Comparison of ENCODE assay signal across 24 mouse cellular contexts in the genomic region with DNA sequence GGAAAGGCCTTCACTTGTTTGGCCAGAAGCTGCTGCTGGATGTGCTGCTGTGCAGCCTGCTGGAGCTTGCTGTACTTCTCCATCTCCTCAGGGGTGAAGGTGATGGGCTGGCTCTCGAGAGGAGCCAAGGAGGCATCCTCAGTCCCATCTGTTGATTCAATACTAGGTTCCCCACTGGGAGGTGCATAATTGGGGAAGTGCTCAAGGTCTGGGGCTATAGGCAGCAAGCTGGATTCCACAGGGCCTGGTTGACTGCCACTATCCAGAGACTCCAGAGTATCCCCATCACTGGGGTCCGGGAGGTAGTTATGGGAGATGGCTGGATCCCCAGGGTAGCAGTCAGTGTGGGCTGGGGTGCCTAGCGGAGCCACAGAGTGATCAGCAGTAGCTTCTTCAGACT. TPM values are rescaled to one million over a fixed set of nuclear protein-coding genes. Genes with fewer than 3 reads are reported as not detected.
DNase-seq lines count a peak whose midpoint lies in the region; ATAC-seq and TF ChIP-seq lines count a peak whose summit lies in the region.
"Had no signal": no experiment of that assay in that cellular context is flagged by ENCODE, and none has a peak within 500 bp of the region (broad histone marks: within the 10 kb centered on the region; RNA-seq: fewer than 3 reads in every experiment).

No protein-coding gene starts in this region.

- no peak for ATAC-seq in liver, embryonic 11.5 days (replicated peaks; ENCODE audit: low FRiP score)
- no peak; the same call in 1 of the 2 replicates for ATAC-seq in liver, postnatal 0 days
- ATAC-seq in megakaryocyte, adult 5-6 weeks (ENCODE audit: poor library complexity, severe bottlenecking): no peak
- 0 out of 2 replicates have a peak, but pooled peaks have one; percentile 21 for ATAC-seq in common myeloid progenitor, adult 5-6 weeks (replicated peaks; ENCODE audit: low read depth, poor library complexity, severe bottlenecking)
- ATAC-seq in midbrain, postnatal 0 days (ENCODE audit: low FRiP score): no peak
- ATAC-seq: CD4-positive, CD25-positive, alpha-beta regulatory T cell, adult 4 months; forebrain, embryonic 14.5 days; forebrain, postnatal 0 days; Patski had no signal

- WGBS in liver, embryonic 11.5 days: 85% methylated on average over 3 of the region's 3 CpGs
- 85% methylated on average over 3 of the region's 3 CpGs for WGBS in liver, postnatal 0 days (ENCODE audit: insufficient replicate concordance)
- WGBS in midbrain, postnatal 0 days: 80% methylated on average over 3 of the region's 3 CpGs

- TF ChIP-seq EP300 in liver, postnatal 0 days (IDR thresholded peaks at IDR 0.05; ENCODE audit: low read depth): no peak

- peaks cover 21% of the 10 kb centered on the region for H3K36me3 ChIP-seq in liver, embryonic 11.5 days (ENCODE audit: control insufficient read depth, insufficient read depth, low read length)
- H3K36me3 ChIP-seq in liver, postnatal 0 days (replicated peaks; ENCODE audit: insufficient read depth, low read length): peaks cover 44% of the 10 kb centered on the region
- peaks cover 90% of the 10 kb centered on the region for H3K36me3 ChIP-seq in megakaryocyte, embryonic 14.5 days (replicated peaks; ENCODE audit: low read length)
- H3K36me3 ChIP-seq in midbrain, postnatal 0 days (ENCODE audit: insufficient read depth, low read length): peaks cover 45% of the 10 kb centered on the region

- H3K4me3 ChIP-seq in liver, embryonic 11.5 days (ENCODE audit: low read depth, low read length): no peak overlapping the region
- H3K4me3 ChIP-seq in liver, postnatal 0 days (ENCODE audit: low read depth, low read length): no peak overlapping the region
- peak overlapping the region; percentile 80 for H3K4me3 ChIP-seq in megakaryocyte, embryonic 14.5 days (replicated peaks)
- no peak overlapping the region for H3K4me3 ChIP-seq in midbrain, postnatal 0 days (ENCODE audit: low read depth, low read length)
- H3K4me3 ChIP-seq: embryonic facial prominence, embryonic 15.5 days; heart, adult 2 months; heart, embryonic 10.5 days; hindbrain, embryonic 12.5 days; hindbrain, embryonic 15.5 days had no signal

- H3K9me3 ChIP-seq in liver, embryonic 11.5 days (ENCODE audit: control insufficient read depth, low read length): no peaks in the 10 kb centered on the region
- no peaks in the 10 kb centered on the region for H3K9me3 ChIP-seq in liver, postnatal 0 days (ENCODE audit: low read length)
- H3K9me3 ChIP-seq in megakaryocyte, embryonic 14.5 days: peaks cover 25% of the 10 kb centered on the region
- no peaks in the 10 kb centered on the region for H3K9me3 ChIP-seq in midbrain, postnatal 0 days (ENCODE audit: low read length)
- H3K9me3 ChIP-seq: embryonic facial prominence, embryonic 15.5 days; heart, embryonic 10.5 days; hindbrain, embryonic 12.5 days; hindbrain, embryonic 15.5 days had no signal

- H3K4me1 ChIP-seq in liver, embryonic 11.5 days (replicated peaks; ENCODE audit: control insufficient read depth, insufficient read depth, low read length): peaks cover 6% of the 10 kb centered on the region; the same call in 1 of the 2 replicates
- H3K4me1 ChIP-seq in liver, postnatal 0 days (ENCODE audit: insufficient read depth): no peaks in the 10 kb centered on the region
- H3K4me1 ChIP-seq in megakaryocyte, embryonic 14.5 days: peaks cover 91% of the 10 kb centered on the region
- H3K4me1 ChIP-seq in midbrain, postnatal 0 days (ENCODE audit: insufficient read depth, low read length): no peaks in the 10 kb centered on the region
- H3K4me1 ChIP-seq: embryonic facial prominence, embryonic 15.5 days; heart, embryonic 10.5 days; hindbrain, embryonic 12.5 days; hindbrain, embryonic 15.5 days had no signal

- no peak overlapping the region for H3K4me2 ChIP-seq in liver, embryonic 11.5 days
- no peak overlapping the region for H3K4me2 ChIP-seq in liver, postnatal 0 days (ENCODE audit: low read depth, low read length)
- H3K4me2 ChIP-seq in midbrain, postnatal 0 days (ENCODE audit: low read depth, low read length, poor library complexity, severe bottlenecking): no peak overlapping the region
- H3K4me2 ChIP-seq: embryonic facial prominence, embryonic 15.5 days; hindbrain, embryonic 12.5 days; hindbrain, embryonic 15.5 days had no signal

- DNase-seq in liver, embryonic 11.5 days (ENCODE audit: low spot score): peak; percentile 28
- no peak for DNase-seq in liver, postnatal 0 days
- DNase-seq in MEL-GATA-1-ER (ENCODE audit: extremely low read depth, low read depth): peak; percentile 50
- DNase-seq in midbrain, postnatal 0 days (ENCODE audit: low spot score): no peak
- DNase-seq in kidney, postnatal 4 days: no peak
- DNase-seq: adrenal gland, adult 2 months; adrenal gland, postnatal 14 days; cerebellum, adult 11 months; cerebellum, adult 9-11 months; cerebellum, postnatal 25 days; embryo, embryonic 11 days; forebrain, postnatal 0 days; gastrocnemius, postnatal 25 days; heart, adult 2 months had no signal

- H3K27me3 ChIP-seq in liver, embryonic 11.5 days (replicated peaks; ENCODE audit: control insufficient read depth, insufficient read depth, low read length): no peaks in the 10 kb centered on the region
- H3K27me3 ChIP-seq in liver, postnatal 0 days (ENCODE audit: insufficient read depth, low read length): no peaks in the 10 kb centered on the region
- H3K27me3 ChIP-seq in megakaryocyte, embryonic 14.5 days (replicated peaks): no peaks in the 10 kb centered on the region
- H3K27me3 ChIP-seq in midbrain, postnatal 0 days (ENCODE audit: insufficient read depth, low read length): no peaks in the 10 kb centered on the region
- H3K27me3 ChIP-seq: embryonic facial prominence, embryonic 15.5 days; hindbrain, embryonic 12.5 days; hindbrain, embryonic 15.5 days; Patski had no signal

- H3K27ac ChIP-seq in liver, embryonic 11.5 days (ENCODE audit: low read depth, low read length): no peak overlapping the region
- H3K27ac ChIP-seq in liver, postnatal 0 days (ENCODE audit: low read depth): no peak overlapping the region
- no peak overlapping the region for H3K27ac ChIP-seq in midbrain, postnatal 0 days (ENCODE audit: low read depth, low read length)
- H3K27ac ChIP-seq: embryonic facial prominence, embryonic 15.5 days; heart, adult 2 months; heart, embryonic 10.5 days; hindbrain, embryonic 12.5 days; hindbrain, embryonic 15.5 days had no signal

- TF ChIP-seq CTCF in liver, postnatal 0 days (IDR thresholded peaks at IDR 0.05; ENCODE audit: low read depth): no peak
- no peak for TF ChIP-seq CTCF in midbrain, postnatal 0 days (IDR thresholded peaks at IDR 0.05)

- H3K9ac ChIP-seq in liver, embryonic 11.5 days (ENCODE audit: low read depth, low read length): no peak overlapping the region
- H3K9ac ChIP-seq in liver, postnatal 0 days (replicated peaks): no peak overlapping the region
- H3K9ac ChIP-seq in midbrain, postnatal 0 days (replicated peaks; ENCODE audit: low read length, poor library complexity, severe bottlenecking): no peak overlapping the region
- H3K9ac ChIP-seq: embryonic facial prominence, embryonic 15.5 days; forebrain, postnatal 0 days; hindbrain, embryonic 12.5 days; hindbrain, embryonic 15.5 days had no signal

RNA-seq across cellular contexts. Expression of a gene that starts 8.7 kb away (rescaled TPM):
- polyA plus RNA-seq in liver, embryonic 11.5 days (2014; fragmentation: Nextera tagmentation; extraction: Ambion mirVana): 76.2 and 80.3 TPM in 2 replicates
- polyA plus RNA-seq in liver, postnatal 0 days (2015; fragmentation: Nextera tagmentation; extraction: Ambion mirVana): 41.0 and 44.8 TPM in 2 replicates
- polyA plus RNA-seq in megakaryocyte, embryonic 14.5 days (2012; ENCODE audit: insufficient read depth, low replicate concordance): 3,342 and 4,614 TPM in 2 replicates
- total RNA-seq in megakaryocyte, adult 5-6 weeks (2015): 13.2 and 16.0 TPM in 2 replicates
- total RNA-seq in megakaryocyte, adult 5-6 weeks (2017): 13.2 and 17.9 TPM in 2 replicates
- total RNA-seq in common myeloid progenitor, adult 5-6 weeks (2017): 142 and 145 TPM in 2 replicates
- 2.6 and 4.7 TPM in 2 replicates for total RNA-seq in midbrain, postnatal 0 days (2014; rRNA removed)
- polyA plus RNA-seq in midbrain, postnatal 0 days (2015; fragmentation: Nextera tagmentation; extraction: Ambion mirVana): 15.4 and 15.5 TPM in 2 replicates

RNA-seq across cellular contexts. Expression of a gene that starts 31.2 kb away (rescaled TPM):
- 1.8 and 2.0 TPM in 2 replicates for polyA plus RNA-seq in liver, embryonic 11.5 days (2014; fragmentation: Nextera tagmentation; extraction: Ambion mirVana)
- polyA plus RNA-seq in liver, postnatal 0 days (2015; fragmentation: Nextera tagmentation; extraction: Ambion mirVana): 0.23 and 0.72 TPM in 2 replicates
- polyA plus RNA-seq in megakaryocyte, embryonic 14.5 days (2012; ENCODE audit: insufficient read depth, low replicate concordance): 1.7 and 1.8 TPM in 2 replicates
- 0.09 TPM in 1 of 2 replicates, not detected in the other for total RNA-seq in megakaryocyte, adult 5-6 weeks (2015)
- total RNA-seq in megakaryocyte, adult 5-6 weeks (2017): not detected in 2 replicates
- total RNA-seq in common myeloid progenitor, adult 5-6 weeks (2017): 8.2 and 11.6 TPM in 2 replicates
- 584 and 605 TPM in 2 replicates for total RNA-seq in midbrain, postnatal 0 days (2014; rRNA removed)
- 22.5 and 25.4 TPM in 2 replicates for polyA plus RNA-seq in midbrain, postnatal 0 days (2015; fragmentation: Nextera tagmentation; extraction: Ambion mirVana)
- polyA plus RNA-seq: CD4-positive, CD25-positive, alpha-beta regulatory T cell, adult 4 months had no signal

RNA-seq across cellular contexts. Expression of a gene that starts 48.6 kb away (rescaled TPM):
- polyA plus RNA-seq in liver, embryonic 11.5 days (2014; fragmentation: Nextera tagmentation; extraction: Ambion mirVana): 68.1 and 69.5 TPM in 2 replicates
- polyA plus RNA-seq in liver, postnatal 0 days (2015; fragmentation: Nextera tagmentation; extraction: Ambion mirVana): 156 and 161 TPM in 2 replicates
- polyA plus RNA-seq in megakaryocyte, embryonic 14.5 days (2012; ENCODE audit: insufficient read depth, low replicate concordance): 44.1 and 152 TPM in 2 replicates
- 509 and 566 TPM in 2 replicates for total RNA-seq in megakaryocyte, adult 5-6 weeks (2015)
- total RNA-seq in megakaryocyte, adult 5-6 weeks (2017): 201 and 225 TPM in 2 replicates
- 20.9 and 26.1 TPM in 2 replicates for total RNA-seq in common myeloid progenitor, adult 5-6 weeks (2017)
- 74.2 and 78.0 TPM in 2 replicates for total RNA-seq in midbrain, postnatal 0 days (2014; rRNA removed)
- 90.4 and 91.7 TPM in 2 replicates for polyA plus RNA-seq in midbrain, postnatal 0 days (2015; fragmentation: Nextera tagmentation; extraction: Ambion mirVana)

Comparison
In these comparisons a context has a peak if more than half of its experiments do, and no peak if none do; other contexts are left out.
1. DNase-seq: peak in liver, embryonic 11.5 days (single experiment) and MEL-GATA-1-ER (single experiment); none in liver, postnatal 0 days (single experiment), midbrain, postnatal 0 days (single experiment) and kidney, postnatal 4 days (0 of 2).
2. RNA of a gene that starts 8.7 kb away (polyA plus RNA-seq): 3,342 to 4,614 TPM in megakaryocyte, embryonic 14.5 days; 76.2 to 80.3 TPM in liver, embryonic 11.5 days, 41.0 to 44.8 TPM in liver, postnatal 0 days and 15.4 to 15.5 TPM in midbrain, postnatal 0 days; every median in the first group is over 10 times any median in the second.